Mouse (Mus musculus): ENCODE measurements around the gene Ofcc1. TPM values are rescaled to one million over a fixed set of nuclear protein-coding genes. Genes with fewer than 3 reads are reported as not detected.

The Ofcc1 gene
- polyA plus RNA-seq, 1 experiment from 2014 or later, result not detected

DNA sequence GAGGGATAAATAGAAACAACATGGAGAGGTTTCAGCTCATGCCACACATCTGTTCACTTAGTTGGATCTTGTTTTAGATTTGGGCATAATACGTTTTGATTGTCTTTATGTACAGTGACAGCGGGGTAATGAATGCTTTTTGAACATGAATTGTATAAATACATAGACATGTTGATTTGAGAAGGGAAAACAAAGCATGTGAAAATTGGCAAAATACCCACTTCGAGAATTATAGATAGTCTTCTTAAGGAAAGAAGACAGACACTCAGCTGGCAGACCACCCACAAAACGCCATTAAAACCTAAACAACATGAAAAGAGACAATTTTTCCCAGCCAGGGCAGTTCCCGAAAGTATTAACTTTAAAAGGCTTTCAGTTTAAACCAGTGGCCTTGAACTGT is 37.9 kb downstream of the Ofcc1 start:
- H3K9ac ChIP-seq (ENCODE audit: low read depth, low read length), result no peak overlapping the region
- H3K27me3 ChIP-seq (ENCODE audit: control insufficient read depth, insufficient read depth, low read length), result no peaks in the 10 kb centered on the region
- no peaks in the 10 kb centered on the region for H3K9me3 ChIP-seq (ENCODE audit: control insufficient read depth, low read length)
- H3K4me3 ChIP-seq (ENCODE audit: low read depth, low read length), result no peak overlapping the region
- no peak overlapping the region for H3K27ac ChIP-seq (ENCODE audit: low read depth, low read length)
- no peaks in the 10 kb centered on the region for H3K36me3 ChIP-seq (ENCODE audit: control insufficient read depth, insufficient read depth, low read length)
- no peak overlapping the region for H3K4me2 ChIP-seq (replicated peaks; ENCODE audit: low read depth, low read length)
- 91% methylated on average over 5 of the region's 5 CpGs for WGBS
- DNase-seq (ENCODE audit: low spot score) (no peak), ATAC-seq (ENCODE audit: low FRiP score) (no peak)
- H3K4me1 ChIP-seq (replicated peaks; ENCODE audit: control insufficient read depth, insufficient read depth, low read length), result no peaks in the 10 kb centered on the region

DNA sequence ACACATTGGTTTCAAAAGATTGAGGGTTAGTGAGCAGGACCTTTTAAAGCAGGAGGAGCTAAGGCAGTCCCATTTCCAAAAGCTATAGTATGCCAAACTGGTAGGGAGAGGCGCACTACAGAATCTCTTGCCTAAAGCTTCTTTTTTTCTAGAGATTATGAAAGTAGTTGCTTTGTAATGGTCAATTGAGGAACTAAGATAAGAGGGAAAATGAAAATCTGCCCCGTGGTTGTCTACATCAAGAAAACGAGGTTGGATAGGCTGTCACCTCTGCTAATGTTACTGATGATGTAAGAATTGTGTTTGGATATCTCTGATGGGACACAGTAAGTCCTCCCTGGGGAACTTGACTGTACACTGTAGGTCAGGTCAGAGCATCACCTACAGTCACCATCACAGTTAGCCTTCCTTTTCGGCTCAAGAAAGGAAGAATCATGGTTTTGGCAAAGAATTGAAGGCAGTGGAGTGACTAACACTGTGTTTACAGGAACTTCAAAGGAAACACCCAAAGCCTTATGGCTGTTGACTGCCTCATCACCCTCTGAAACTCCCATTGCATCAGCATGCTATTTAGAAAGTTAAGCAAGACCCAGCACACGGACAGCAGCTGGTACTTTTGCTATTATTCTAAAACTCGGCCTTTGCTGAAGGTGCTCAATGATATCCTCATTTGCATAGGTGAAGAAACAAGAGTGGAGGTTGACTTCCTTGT is 40.3 kb downstream of the Ofcc1 start:
- no peak for DNase-seq (ENCODE audit: low spot score)
- Histone ChIP-seq H3K9me3 (ENCODE audit: control insufficient read depth, low read length) (no peaks in the 10 kb centered on the region), H3K27ac (ENCODE audit: low read depth, low read length) (no peak overlapping the region), H3K9ac (ENCODE audit: low read depth, low read length) (no peak overlapping the region), H3K4me3 (ENCODE audit: low read depth, low read length) (no peak overlapping the region), H3K27me3 (ENCODE audit: control insufficient read depth, insufficient read depth, low read length) (no peaks in the 10 kb centered on the region), H3K4me2 (replicated peaks; ENCODE audit: low read depth, low read length) (no peak overlapping the region), H3K4me1 (replicated peaks; ENCODE audit: control insufficient read depth, insufficient read depth, low read length) (no peaks in the 10 kb centered on the region), H3K36me3 (ENCODE audit: control insufficient read depth, insufficient read depth, low read length) (no peaks in the 10 kb centered on the region)
- 84% methylated on average over 6 of the region's 6 CpGs for WGBS
- ATAC-seq (ENCODE audit: low FRiP score), result no peak

DNA sequence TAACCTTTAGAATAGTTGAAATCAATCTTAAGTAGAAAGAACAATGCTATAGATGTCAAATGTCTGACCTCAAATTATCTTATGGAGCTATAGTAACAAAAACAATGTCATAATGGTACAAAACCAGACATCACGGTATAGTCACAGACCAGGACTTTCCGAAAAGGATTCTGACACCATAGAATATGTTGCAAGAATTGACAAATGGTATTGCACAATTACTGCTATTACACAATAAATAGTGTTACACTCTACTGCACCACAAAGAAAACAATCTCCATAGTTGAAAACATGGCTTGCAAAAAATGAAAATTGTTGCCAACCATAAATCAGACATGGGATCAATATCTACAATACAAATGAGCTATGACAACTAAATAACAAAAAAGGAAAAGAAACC is 43.5 kb downstream of the Ofcc1 start:
- Histone ChIP-seq H3K4me3 (ENCODE audit: low read depth, low read length) (no peak overlapping the region), H3K4me1 (replicated peaks; ENCODE audit: control insufficient read depth, insufficient read depth, low read length) (no peaks in the 10 kb centered on the region), H3K36me3 (ENCODE audit: control insufficient read depth, insufficient read depth, low read length) (no peaks in the 10 kb centered on the region), H3K9me3 (ENCODE audit: control insufficient read depth, low read length) (no peaks in the 10 kb centered on the region), H3K4me2 (replicated peaks; ENCODE audit: low read depth, low read length) (no peak overlapping the region), H3K27ac (ENCODE audit: low read depth, low read length) (no peak overlapping the region), H3K9ac (ENCODE audit: low read depth, low read length) (no peak overlapping the region), H3K27me3 (ENCODE audit: control insufficient read depth, insufficient read depth, low read length) (no peaks in the 10 kb centered on the region)
- 91% methylated on average over 2 of the region's 2 CpGs for WGBS
- ATAC-seq (ENCODE audit: low FRiP score) (no peak), DNase-seq (ENCODE audit: low spot score) (no peak)

DNA sequence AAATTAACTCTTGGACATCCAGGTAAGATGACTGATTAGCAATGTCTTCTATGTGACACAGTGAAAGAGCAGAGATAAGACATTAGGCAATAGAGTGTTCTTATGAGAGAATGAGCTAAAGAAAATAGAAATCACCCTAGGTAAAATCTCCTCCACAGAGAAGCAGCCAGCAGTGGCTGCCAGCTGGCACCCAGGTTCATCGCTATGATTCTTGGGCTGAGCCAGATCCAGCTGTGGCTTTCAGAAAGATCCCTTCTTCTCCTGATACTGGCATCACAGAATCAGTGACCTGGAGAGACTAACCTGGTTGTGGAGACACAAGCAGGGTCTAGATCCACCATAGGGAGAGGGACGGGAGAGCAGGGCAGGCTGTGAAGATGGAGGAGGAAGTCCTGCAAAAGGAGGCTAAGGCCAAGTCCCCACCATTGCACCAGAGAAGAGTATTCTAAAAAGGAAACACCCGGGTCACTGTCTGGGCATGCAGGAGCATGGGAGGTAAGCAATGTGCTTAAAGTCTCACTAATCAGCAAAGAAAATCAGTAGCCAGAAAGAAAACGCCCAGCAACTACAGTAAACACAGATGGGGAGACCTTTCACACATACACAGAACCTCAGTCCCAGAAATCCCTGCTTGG is 46.0 kb downstream of the Ofcc1 start:
- Histone ChIP-seq H3K4me3 (ENCODE audit: low read depth, low read length) (no peak overlapping the region), H3K9ac (ENCODE audit: low read depth, low read length) (no peak overlapping the region), H3K27me3 (ENCODE audit: control insufficient read depth, insufficient read depth, low read length) (no peaks in the 10 kb centered on the region), H3K27ac (ENCODE audit: low read depth, low read length) (no peak overlapping the region), H3K36me3 (ENCODE audit: control insufficient read depth, insufficient read depth, low read length) (no peaks in the 10 kb centered on the region), H3K4me2 (replicated peaks; ENCODE audit: low read depth, low read length) (no peak overlapping the region), H3K9me3 (ENCODE audit: control insufficient read depth, low read length) (no peaks in the 10 kb centered on the region), H3K4me1 (replicated peaks; ENCODE audit: control insufficient read depth, insufficient read depth, low read length) (no peaks in the 10 kb centered on the region)
- ATAC-seq (ENCODE audit: low FRiP score) (no peak), DNase-seq (ENCODE audit: low spot score) (no peak)
- 81% methylated on average over 4 of the region's 4 CpGs for WGBS

DNA sequence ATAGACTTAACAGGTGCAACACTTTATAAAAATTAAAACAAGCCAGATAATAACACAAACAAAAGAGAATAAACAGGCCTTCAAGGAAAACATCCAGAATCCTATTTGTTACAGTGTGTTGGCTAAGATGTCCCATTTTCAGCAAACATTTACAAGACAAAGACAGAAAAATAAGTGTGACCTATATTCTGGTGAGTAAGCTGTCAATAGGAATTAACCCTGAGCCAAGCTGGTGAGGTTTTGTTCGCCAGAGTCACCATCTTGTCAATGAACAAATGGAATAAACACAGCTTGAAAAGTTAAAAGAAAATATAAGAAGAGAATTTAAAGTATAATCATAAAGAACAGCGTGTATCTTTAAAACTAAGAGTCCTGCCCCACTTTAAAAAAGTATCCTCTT is 68.4 kb downstream of the Ofcc1 start:
- Histone ChIP-seq H3K9ac (ENCODE audit: low read depth, low read length) (no peak overlapping the region), H3K4me3 (ENCODE audit: low read depth, low read length) (no peak overlapping the region), H3K27me3 (ENCODE audit: control insufficient read depth, insufficient read depth, low read length) (no peaks in the 10 kb centered on the region), H3K36me3 (ENCODE audit: control insufficient read depth, insufficient read depth, low read length) (no peaks in the 10 kb centered on the region), H3K4me2 (replicated peaks; ENCODE audit: low read depth, low read length) (no peak overlapping the region), H3K27ac (ENCODE audit: low read depth, low read length) (no peak overlapping the region), H3K4me1 (replicated peaks; ENCODE audit: control insufficient read depth, insufficient read depth, low read length) (no peaks in the 10 kb centered on the region), H3K9me3 (ENCODE audit: control insufficient read depth, low read length) (no peaks in the 10 kb centered on the region)
- ATAC-seq (ENCODE audit: low FRiP score) (no peak), DNase-seq (ENCODE audit: low spot score) (no peak)
- 80% methylated on average over 2 of the region's 2 CpGs for WGBS

DNA sequence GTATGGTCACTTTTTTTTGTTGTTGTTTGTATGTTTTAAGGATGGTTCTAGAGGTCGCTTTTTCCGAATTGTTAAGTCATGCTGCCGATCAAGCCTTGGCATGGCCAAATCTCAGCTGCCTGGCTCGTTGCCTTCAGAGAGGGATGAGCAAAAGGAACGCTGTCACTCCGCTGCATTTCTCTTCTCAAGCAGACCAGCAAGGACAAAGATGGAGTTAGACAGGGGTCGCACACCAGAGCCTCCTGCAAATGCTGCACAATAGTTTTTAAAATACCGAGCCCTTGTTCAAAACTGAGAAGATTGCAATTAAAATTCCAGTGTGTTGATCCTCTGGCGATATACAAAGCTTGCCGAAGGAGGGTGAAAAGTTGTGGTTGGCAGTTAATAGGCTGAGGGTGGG is 70.4 kb downstream of the Ofcc1 start:
- no peaks in the 10 kb centered on the region for H3K36me3 ChIP-seq (ENCODE audit: control insufficient read depth, insufficient read depth, low read length)
- H3K4me2 ChIP-seq (replicated peaks; ENCODE audit: low read depth, low read length), result no peak overlapping the region
- no peak overlapping the region for H3K27ac ChIP-seq (ENCODE audit: low read depth, low read length)
- DNase-seq (ENCODE audit: low spot score), result no peak
- no peaks in the 10 kb centered on the region for H3K4me1 ChIP-seq (replicated peaks; ENCODE audit: control insufficient read depth, insufficient read depth, low read length)
- no peak for ATAC-seq (ENCODE audit: low FRiP score)
- no peaks in the 10 kb centered on the region for H3K9me3 ChIP-seq (ENCODE audit: control insufficient read depth, low read length)
- no peaks in the 10 kb centered on the region for H3K27me3 ChIP-seq (ENCODE audit: control insufficient read depth, insufficient read depth, low read length)
- no peak overlapping the region for H3K9ac ChIP-seq (ENCODE audit: low read depth, low read length)
- WGBS, result 80% methylated on average over 10 of the region's 10 CpGs
- no peak overlapping the region for H3K4me3 ChIP-seq (ENCODE audit: low read depth, low read length)

DNA sequence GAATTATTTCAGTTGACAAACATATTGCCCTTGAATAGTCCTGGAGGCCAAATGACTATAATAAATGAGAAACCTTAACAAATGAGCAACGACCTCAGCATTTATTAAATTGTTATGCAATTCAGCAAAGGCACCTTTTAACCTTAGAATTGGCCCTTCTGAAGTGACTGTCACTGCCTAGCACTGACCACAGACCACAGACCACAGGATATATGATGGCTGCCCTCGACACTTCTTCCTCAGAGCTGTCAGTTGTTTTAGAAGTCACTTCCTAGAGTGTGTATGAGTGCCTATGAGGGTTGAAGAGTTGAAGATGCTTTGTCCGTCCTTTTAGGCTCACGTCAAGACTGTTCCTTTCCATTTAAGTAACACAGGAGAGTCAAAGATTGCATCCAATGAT is 72.6 kb downstream of the Ofcc1 start:
- no peak overlapping the region for H3K4me2 ChIP-seq (replicated peaks; ENCODE audit: low read depth, low read length)
- H3K9me3 ChIP-seq (ENCODE audit: control insufficient read depth, low read length), result no peaks in the 10 kb centered on the region
- H3K9ac ChIP-seq (ENCODE audit: low read depth, low read length), result no peak overlapping the region
- no peak overlapping the region for H3K27ac ChIP-seq (ENCODE audit: low read depth, low read length)
- no peaks in the 10 kb centered on the region for H3K36me3 ChIP-seq (ENCODE audit: control insufficient read depth, insufficient read depth, low read length)
- WGBS, result 77% methylated on average over 4 of the region's 4 CpGs
- ATAC-seq (ENCODE audit: low FRiP score) (no peak), DNase-seq (ENCODE audit: low spot score) (no peak)
- H3K27me3 ChIP-seq (ENCODE audit: control insufficient read depth, insufficient read depth, low read length), result no peaks in the 10 kb centered on the region
- H3K4me3 ChIP-seq (ENCODE audit: low read depth, low read length), result no peak overlapping the region
- no peaks in the 10 kb centered on the region for H3K4me1 ChIP-seq (replicated peaks; ENCODE audit: control insufficient read depth, insufficient read depth, low read length)

DNA sequence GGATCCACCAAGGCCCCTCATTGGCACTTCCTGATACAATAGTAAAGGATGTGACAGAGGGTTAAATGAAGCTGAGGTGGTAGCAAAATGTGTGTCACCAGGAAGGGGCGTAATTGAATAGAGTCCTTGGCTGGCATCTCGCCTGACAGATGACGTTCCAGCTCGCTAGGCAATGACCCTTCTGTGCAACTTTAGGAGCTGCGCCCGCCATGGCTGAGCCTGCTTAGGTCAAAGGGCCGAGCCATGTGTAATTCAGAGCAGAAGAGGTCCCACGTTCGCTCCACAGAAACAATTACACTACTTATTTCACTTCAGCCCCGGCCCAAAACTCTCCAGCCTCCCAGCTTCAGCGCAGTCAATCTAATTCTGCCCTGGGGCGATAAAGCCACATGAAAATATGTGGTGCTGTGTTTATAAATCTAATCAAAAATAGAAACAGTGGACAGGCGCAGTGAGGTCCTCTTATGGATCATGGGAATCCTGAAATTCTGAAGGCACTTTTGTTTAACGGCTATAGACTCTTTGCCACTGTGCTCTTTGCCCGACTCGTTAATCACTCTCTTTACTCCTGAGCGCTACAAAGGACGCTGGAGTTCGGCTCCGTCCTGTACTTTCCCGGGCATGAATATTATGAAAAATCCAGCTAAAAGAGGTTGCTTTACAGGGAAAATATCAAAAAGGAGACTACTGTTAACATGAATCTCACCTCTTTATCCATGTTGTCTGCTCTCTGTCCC is 73.8 kb downstream of the Ofcc1 start:
- no peaks in the 10 kb centered on the region for H3K27me3 ChIP-seq (ENCODE audit: control insufficient read depth, insufficient read depth, low read length)
- no peaks in the 10 kb centered on the region for H3K9me3 ChIP-seq (ENCODE audit: control insufficient read depth, low read length)
- no peak overlapping the region for H3K4me3 ChIP-seq (ENCODE audit: low read depth, low read length)
- 31% methylated on average over 21 of the region's 21 CpGs for WGBS
- peak overlapping the region; percentile 31 for H3K4me2 ChIP-seq (replicated peaks; ENCODE audit: low read depth, low read length)
- H3K9ac ChIP-seq (ENCODE audit: low read depth, low read length), result no peak overlapping the region
- no peaks in the 10 kb centered on the region for H3K4me1 ChIP-seq (replicated peaks; ENCODE audit: control insufficient read depth, insufficient read depth, low read length)
- ATAC-seq (ENCODE audit: low FRiP score), result peak; percentile 65
- DNase-seq (ENCODE audit: low spot score), result peak; percentile 46
- H3K27ac ChIP-seq (ENCODE audit: low read depth, low read length), result no peak overlapping the region
- H3K36me3 ChIP-seq (ENCODE audit: control insufficient read depth, insufficient read depth, low read length), result no peaks in the 10 kb centered on the region
